Mouse (Mus musculus): ENCODE data around the gene Rnf10.

- TF ChIP-seq CTCF (IDR thresholded peaks at IDR 0.05; ENCODE audit: borderline replicate concordance, control insufficient read depth, extremely low read depth, insufficient read depth, low read length, poor library complexity) (no peak), POLR2A (IDR thresholded peaks at IDR 0.05; ENCODE audit: control insufficient read depth, extremely low read depth, insufficient read depth, low read length, poor library complexity) (no peak)
These were observed 6.1 kb upstream of the Rnf10 start for GRCm38 (mm10) chr5:115278785-115279184.
